Mouse (Mus musculus) stomach, embryonic 16.5 days (tissue): ENCODE results near the gene Slc29a2. TPM values are rescaled to one million over a fixed set of nuclear protein-coding genes. Genes with fewer than 3 reads are reported as not detected.
A peak's percentile ranks its signal among the peaks of the same experiment; 100 is the strongest.

Experiments
- ATAC-seq: fragments of 200-750 bp; cut with Nextera tagmentation; 2 replicates; pipeline ENCODE4 v1.8.0; 2017; ENCODE audit warnings: moderate number of reproducible peaks, moderate TSS enrichment; ENCODE audit not compliant: insufficient read depth, low FRiP score
- H3K27ac ChIP-seq: fragments of 300-500 bp; sonication (generic); 2 replicates; pipeline ENCODE4 v1.5.1; 2014; ENCODE audit warnings: low read length
- H3K27me3 ChIP-seq: fragments of 300-500 bp; sonication (generic); 2 replicates; pipeline ENCODE4 v1.6.1; 2014; ENCODE audit warnings: low read length, control low read depth, mixed read lengths; ENCODE audit not compliant: control insufficient read depth, insufficient read depth
- H3K36me3 ChIP-seq: fragments of 300-500 bp; sonication (generic); 2 replicates; pipeline ENCODE4 v1.6.1; 2014; ENCODE audit warnings: low read length; ENCODE audit not compliant: control insufficient read depth, insufficient read depth
- H3K4me1 ChIP-seq: fragments of 300-500 bp; sonication (generic); 2 replicates; pipeline ENCODE4 v1.6.1; 2014; ENCODE audit warnings: low read length, control low read depth, mixed read lengths; ENCODE audit not compliant: control insufficient read depth, insufficient read depth
- H3K4me2 ChIP-seq: fragments of 300-500 bp; sonication (generic); 2 replicates; pipeline ENCODE4 v1.6.1; 2014; ENCODE audit warnings: low read depth, low read length, mixed read lengths
- H3K4me3 ChIP-seq: fragments of 300-500 bp; sonication (generic); replicated peaks from 2 replicates; pipeline ENCODE4 v1.5.1; 2014; ENCODE audit warnings: mild to moderate bottlenecking, low read length
- H3K9ac ChIP-seq: fragments of 300-500 bp; sonication (generic); 2 replicates; pipeline ENCODE4 v1.6.1; 2014; ENCODE audit warnings: low read length
- H3K9me3 ChIP-seq: fragments of 300-500 bp; sonication (generic); replicated peaks from 2 replicates; pipeline ENCODE4 v1.6.1; 2016; ENCODE audit warnings: low read length, control low read depth; ENCODE audit not compliant: control insufficient read depth
- WGBS: fragments of 180-500 bp; shearing (Covaris S2); extraction: QIAGEN DNeasy Blood & Tissue Kit; methylation state at CpG from one replicate; pipeline ENCODE4 v1.1.7; 2014; 5-methylcytosine and 5-hydroxymethylcytosine counted together
- polyA plus RNA-seq: library from polyadenylated mRNA; unstranded; fragments of >200 nt; fragmentation: Nextera tagmentation; extraction: Ambion mirVana; gene quantifications from 2 replicates; pipeline ENCODE4 v1.2.1, GENCODE M21; 2015

Gene Slc29a2
- polyA plus RNA-seq, 1 experiment from 2014 or later = 3.3 TPM

DNA sequence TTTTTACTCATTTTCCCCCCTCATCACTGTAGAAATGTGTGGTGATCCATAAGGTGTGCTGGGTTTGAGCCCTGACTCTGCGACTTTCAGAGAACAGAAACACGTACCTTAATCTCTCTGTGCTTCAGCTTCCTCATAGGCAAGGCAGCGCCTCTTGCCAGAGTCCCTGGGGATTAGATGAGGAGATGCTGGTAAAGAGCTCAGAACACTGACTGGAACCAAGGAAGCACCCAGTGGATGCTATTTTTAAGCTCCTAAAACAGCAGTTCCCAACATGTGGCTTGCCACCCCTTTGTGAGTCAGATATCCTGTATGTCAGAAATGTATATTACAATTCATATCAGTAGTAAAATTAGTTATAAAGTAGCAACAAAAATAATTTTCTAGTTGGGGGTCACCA lies 5.5 kb upstream of the Slc29a2 start:
- Histone ChIP-seq H3K4me3 (no peak overlapping the region), H3K9ac (no peak overlapping the region), H3K27ac (peak overlapping the region; percentile 15; the same call in 1 of the 2 replicates), H3K9me3 (no peaks in the 10 kb centered on the region), H3K4me1 (peaks cover 4% of the 10 kb centered on the region; the same call in 1 of the 2 replicates), H3K27me3 (no peaks in the 10 kb centered on the region), H3K4me2 (no peak overlapping the region), H3K36me3 (no peaks in the 10 kb centered on the region)
- ATAC-seq = no peak
- WGBS = 73% methylated on average over 3 of the region's 3 CpGs

DNA sequence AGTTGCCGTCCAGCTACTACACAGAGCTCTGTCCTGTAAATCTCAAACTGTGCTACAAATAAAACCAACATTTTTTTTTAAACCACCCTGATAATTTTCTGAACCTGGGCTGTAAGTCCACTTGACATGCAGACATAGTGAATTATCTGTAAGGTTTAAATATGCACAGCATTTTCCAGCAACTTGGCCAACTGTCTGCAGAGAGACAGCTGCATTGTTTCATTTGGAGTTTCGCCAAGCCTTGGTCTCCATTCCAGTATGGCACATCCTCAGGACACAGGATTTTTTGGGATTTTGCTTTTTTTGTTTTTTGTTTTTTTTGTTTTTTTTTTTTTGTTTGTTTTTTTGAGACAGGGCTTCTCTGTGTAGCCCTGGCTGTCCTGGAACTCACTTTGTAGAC lies 2.2 kb upstream of the Slc29a2 start:
- H3K9me3 ChIP-seq = no peaks in the 10 kb centered on the region
- no peak for ATAC-seq
- WGBS = 81% methylated on average over 2 of the region's 2 CpGs
- no peak overlapping the region for H3K4me2 ChIP-seq
- H3K4me3 ChIP-seq = no peak overlapping the region
- no peaks in the 10 kb centered on the region for H3K27me3 ChIP-seq
- H3K27ac ChIP-seq = no peak overlapping the region
- 0 out of 2 replicates have a peak, but pooled peaks cover 3% of the 10 kb centered on the region for H3K4me1 ChIP-seq
- no peak overlapping the region for H3K9ac ChIP-seq
- no peaks in the 10 kb centered on the region for H3K36me3 ChIP-seq

DNA sequence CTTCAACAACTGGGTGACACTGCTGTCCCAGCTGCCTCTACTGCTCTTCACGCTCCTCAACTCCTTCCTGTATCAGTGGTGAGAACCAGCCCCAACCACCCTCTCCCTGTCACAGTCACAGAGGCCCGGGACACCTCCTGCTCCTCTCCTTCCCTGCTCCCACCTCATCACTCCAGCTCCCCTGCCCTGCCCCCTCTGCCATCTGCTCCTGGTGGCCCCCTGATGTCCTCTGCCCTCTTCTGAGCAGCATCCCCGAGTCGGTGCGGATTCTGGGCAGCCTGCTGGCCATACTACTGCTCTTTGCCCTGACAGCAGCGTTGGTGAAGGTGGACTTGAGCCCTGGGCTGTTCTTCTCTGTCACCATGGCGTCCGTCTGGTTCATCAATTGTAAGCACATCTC lies 2.5 kb downstream of the Slc29a2 start:
- no peak for ATAC-seq
- Histone ChIP-seq H3K9me3 (no peaks in the 10 kb centered on the region), H3K4me2 (no peak overlapping the region), H3K27ac (no peak overlapping the region), H3K4me1 (0 out of 2 replicates have a peak, but pooled peaks cover 3% of the 10 kb centered on the region), H3K36me3 (no peaks in the 10 kb centered on the region), H3K9ac (no peak overlapping the region), H3K27me3 (no peaks in the 10 kb centered on the region), H3K4me3 (no peak overlapping the region)
- WGBS = 90% methylated on average over 8 of the region's 8 CpGs

DNA sequence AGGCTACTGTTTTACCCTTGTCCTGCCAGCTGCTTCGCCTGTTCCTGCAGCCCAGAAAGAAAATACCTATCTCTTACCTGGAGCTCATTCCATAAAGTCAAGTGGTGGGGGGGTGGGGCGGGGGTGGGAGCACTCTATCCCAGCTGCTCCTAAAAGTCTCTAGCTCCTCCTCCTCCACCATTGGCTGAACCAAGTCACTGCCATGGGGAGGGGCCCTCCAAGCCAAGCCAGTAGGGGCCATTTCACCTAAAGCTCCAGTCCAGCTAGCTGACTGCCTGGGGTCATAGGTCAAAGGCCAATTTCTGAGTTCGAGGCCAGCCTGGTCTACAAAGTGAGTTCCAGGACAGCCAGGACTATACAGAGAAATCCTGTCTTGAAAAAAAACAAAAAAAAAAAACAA lies 9.0 kb downstream of the Slc29a2 start:
- 79% methylated on average over 3 of the region's 3 CpGs for WGBS

DNA sequence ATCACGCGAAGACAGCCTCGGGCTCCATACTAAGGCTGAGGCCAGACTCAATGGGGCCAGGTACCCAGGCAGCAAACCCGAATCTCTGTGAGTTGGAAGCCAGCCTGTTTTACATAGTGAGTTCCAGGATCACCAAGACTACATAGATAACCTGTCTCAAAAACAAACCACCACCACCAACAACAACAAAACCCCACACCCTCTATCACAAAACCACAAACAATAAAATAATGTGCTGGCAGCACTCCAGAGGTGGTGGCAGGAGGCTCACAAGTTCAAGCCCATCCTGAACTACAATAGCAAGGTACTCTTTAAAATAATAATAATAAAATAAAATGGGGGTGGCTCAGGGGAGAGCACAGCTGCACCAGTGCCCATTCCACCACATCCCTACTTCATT lies 12.9 kb downstream of the Slc29a2 start:
- Histone ChIP-seq H3K9ac (no peak overlapping the region), H3K4me1 (peaks cover 20% of the 10 kb centered on the region), H3K4me2 (no peak overlapping the region), H3K9me3 (no peaks in the 10 kb centered on the region), H3K27ac (no peak overlapping the region), H3K36me3 (no peaks in the 10 kb centered on the region), H3K4me3 (no peak overlapping the region), H3K27me3 (no peaks in the 10 kb centered on the region)
- no peak for ATAC-seq
- WGBS = 82% methylated on average over 4 of the region's 4 CpGs

More for the DNA sequence above, 9.0 kb downstream of the Slc29a2 start:
- Histone ChIP-seq H3K4me1 (0 out of 2 replicates have a peak, but pooled peaks cover 2% of the 10 kb centered on the region), H3K4me2 (no peak overlapping the region), H3K27ac (no peak overlapping the region), H3K9me3 (no peaks in the 10 kb centered on the region), H3K4me3 (no peak overlapping the region), H3K9ac (no peak overlapping the region), H3K36me3 (no peaks in the 10 kb centered on the region), H3K27me3 (no peaks in the 10 kb centered on the region)
- no peak for ATAC-seq

DNA sequence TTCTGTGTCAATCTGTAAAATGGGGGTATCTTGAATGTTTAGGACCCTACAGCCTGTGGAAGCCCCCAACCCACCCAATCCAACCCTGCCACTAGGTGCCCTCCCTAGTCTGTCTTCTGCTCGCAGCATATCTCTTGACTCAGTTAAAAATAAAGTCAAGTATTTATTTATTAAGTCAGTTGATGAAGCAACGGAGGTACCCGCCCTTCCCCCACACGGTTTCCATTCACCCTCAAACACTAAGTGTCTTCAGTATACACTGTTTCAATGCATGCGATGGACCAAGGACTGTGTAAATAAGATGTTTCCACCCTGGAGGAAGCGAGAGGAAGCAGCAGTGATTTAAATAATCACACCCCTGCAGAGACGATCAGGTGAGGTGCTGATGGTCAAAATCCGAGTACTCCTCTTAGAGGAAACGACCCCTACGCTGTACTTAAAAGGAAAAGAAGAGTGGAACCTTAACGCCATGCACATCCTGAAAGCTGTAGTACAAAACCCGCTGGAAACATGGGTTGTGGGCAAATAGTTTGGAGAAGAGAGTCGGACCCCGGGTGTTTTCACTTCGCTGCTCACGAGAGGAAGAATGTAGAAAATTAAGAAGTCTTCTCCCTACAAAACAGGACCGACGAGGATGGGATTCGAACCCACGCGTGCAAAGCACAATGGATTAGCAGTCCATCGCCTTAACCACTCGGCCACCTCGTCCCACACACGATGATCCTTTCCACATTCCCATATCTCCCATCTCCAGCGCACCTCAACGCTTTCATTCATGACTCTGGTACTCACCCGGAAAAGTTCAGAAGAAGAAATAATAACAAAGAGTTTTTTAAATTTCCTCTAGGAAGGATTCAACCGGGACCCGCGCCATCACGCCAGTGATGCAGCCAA lies 14.3 kb downstream of the Slc29a2 start:
- 1% methylated on average over 32 of the region's 32 CpGs for WGBS
- Histone ChIP-seq H3K27me3 (no peaks in the 10 kb centered on the region), H3K9me3 (no peaks in the 10 kb centered on the region), H3K4me2 (peak overlapping the region; percentile 94), H3K36me3 (no peaks in the 10 kb centered on the region), H3K4me3 (peak overlapping the region; percentile 80), H3K4me1 (peaks cover 28% of the 10 kb centered on the region), H3K9ac (peak overlapping the region; percentile 95), H3K27ac (peak overlapping the region; percentile 77; the same call in 1 of the 2 replicates)
- peak; percentile 35; the same call in 1 of the 2 replicates for ATAC-seq

DNA sequence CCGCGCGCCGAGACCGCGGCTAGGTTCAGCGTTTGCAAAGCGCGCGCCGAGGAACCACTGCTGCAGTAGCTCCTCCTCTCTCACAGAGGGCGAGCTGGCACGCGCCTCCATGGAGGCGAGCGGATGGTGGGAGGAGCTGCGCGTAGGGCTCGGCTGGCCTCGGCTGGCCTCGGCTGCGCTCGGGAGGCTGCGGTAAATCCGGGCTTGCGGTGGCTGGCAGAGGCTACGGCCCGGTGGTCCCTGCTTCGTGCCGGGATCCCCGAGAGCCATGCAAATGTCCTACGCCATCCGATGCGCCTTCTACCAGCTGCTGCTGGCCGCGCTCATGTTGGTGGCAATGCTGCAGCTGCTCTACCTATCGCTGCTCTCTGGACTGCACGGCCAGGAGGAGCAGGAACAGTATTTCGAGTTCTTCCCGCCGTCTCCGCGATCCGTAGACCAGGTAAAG lies 15.1 kb downstream of the Slc29a2 start, which contains the start of the genes B4gat1 and AC124502.3:
Gene B4gat1 (plus strand): TSS at position 118 of the 448 bp plus-strand sequence.
Gene AC124502.3 (plus strand): TSS at position 183 of the 448 bp plus-strand sequence.
- H3K4me1 ChIP-seq = peaks cover 28% of the 10 kb centered on the region
- peak; percentile 92 for ATAC-seq
- H3K9me3 ChIP-seq = no peaks in the 10 kb centered on the region
- H3K27me3 ChIP-seq = no peaks in the 10 kb centered on the region
- peak within 1 kb of the TSS; percentile 77 for H3K27ac ChIP-seq
- peak within 1 kb of the TSS; percentile 94 for H3K4me2 ChIP-seq
- under 1% methylated on average over 44 of the region's 44 CpGs for WGBS
- peak within 1 kb of the TSS; percentile 80 for H3K4me3 ChIP-seq
- peak within 1 kb of the TSS; percentile 95 for H3K9ac ChIP-seq
- no peaks in the 10 kb centered on the region for H3K36me3 ChIP-seq

DNA sequence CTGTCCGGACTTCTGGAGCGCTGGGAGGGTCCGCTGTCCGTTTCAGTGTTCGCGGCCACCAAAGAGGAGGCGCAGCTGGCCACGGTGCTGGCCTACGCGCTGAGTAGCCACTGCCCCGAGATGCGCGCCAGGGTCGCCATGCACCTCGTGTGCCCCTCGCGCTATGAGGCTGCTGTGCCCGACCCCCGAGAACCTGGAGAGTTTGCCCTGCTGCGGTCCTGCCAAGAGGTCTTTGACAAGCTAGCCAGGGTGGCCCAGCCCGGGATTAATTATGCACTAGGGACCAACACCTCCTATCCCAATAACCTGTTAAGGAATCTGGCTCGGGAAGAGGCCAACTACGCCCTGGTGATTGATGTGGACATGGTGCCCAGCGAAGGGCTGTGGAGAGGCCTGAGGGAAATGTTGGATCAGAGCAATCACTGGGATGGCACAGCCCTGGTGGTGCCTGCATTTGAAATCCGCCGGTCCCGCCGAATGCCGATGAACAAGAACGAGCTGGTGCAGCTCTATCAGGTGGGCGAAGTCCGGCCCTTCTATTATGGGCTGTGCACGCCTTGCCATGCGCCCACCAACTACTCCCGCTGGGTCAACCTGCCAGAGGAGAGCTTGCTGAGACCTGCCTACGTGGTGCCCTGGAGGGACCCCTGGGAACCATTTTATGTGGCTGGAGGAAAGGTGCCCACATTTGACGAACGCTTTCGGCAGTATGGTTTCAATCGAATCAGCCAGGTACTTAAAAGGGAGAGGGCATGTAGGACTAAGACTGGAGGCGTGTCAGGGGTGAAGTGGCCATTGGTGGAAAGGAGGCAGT lies 15.8 kb downstream of the Slc29a2 start:
- Histone ChIP-seq H3K4me2 (peak overlapping the region; percentile 94), H3K4me1 (peaks cover 28% of the 10 kb centered on the region), H3K9ac (peak overlapping the region; percentile 95), H3K4me3 (peak overlapping the region; percentile 80), H3K36me3 (no peaks in the 10 kb centered on the region), H3K27me3 (no peaks in the 10 kb centered on the region), H3K9me3 (no peaks in the 10 kb centered on the region), H3K27ac (peak overlapping the region; percentile 68; the same call in 1 of the 2 replicates)
- peak; percentile 22; the same call in 1 of the 2 replicates for ATAC-seq
- 11% methylated on average over 41 of the region's 41 CpGs for WGBS
